Mouse (Mus musculus) limb, embryonic 14.5 days (tissue): ENCODE results near the gene Pknox1. TPM values are rescaled to one million over a fixed set of nuclear protein-coding genes. Genes with fewer than 3 reads are reported as not detected.

ENCODE experiments used
- ATAC-seq: fragments of 200-750 bp; cut with Nextera tagmentation; 2 replicates; pipeline ENCODE4 v1.8.0; 2017; ENCODE audit warnings: low read depth, moderate number of reproducible peaks, moderate TSS enrichment; ENCODE audit not compliant: low FRiP score
- DNase-seq: peaks from one replicate; pipeline ENCODE4 v3.0.0-alpha.2; 2015; ENCODE audit warnings: low spot score
- H3K27ac ChIP-seq: fragments of 300-500 bp; sonication (generic); replicated peaks from 2 replicates; pipeline ENCODE4 v1.5.1; 2014; ENCODE audit warnings: low read depth, mild to moderate bottlenecking, low read length, moderate library complexity, mixed read lengths
- H3K27me3 ChIP-seq: fragments of 300-500 bp; sonication (generic); 2 replicates; pipeline ENCODE4 v1.6.1; 2014; ENCODE audit warnings: low read length, mixed read lengths; ENCODE audit not compliant: control insufficient read depth, insufficient read depth
- H3K36me3 ChIP-seq: fragments of 300-500 bp; sonication (generic); 2 replicates; pipeline ENCODE4 v1.6.1; 2014; ENCODE audit warnings: mild to moderate bottlenecking, low read length, moderate library complexity, mixed read lengths; ENCODE audit not compliant: control insufficient read depth, insufficient read depth
- H3K4me1 ChIP-seq: fragments of 300-500 bp; sonication (generic); 2 replicates; pipeline ENCODE4 v1.6.1; 2014; ENCODE audit warnings: antibody characterized with exemption, low read length, mixed read lengths; ENCODE audit not compliant: control insufficient read depth, insufficient read depth
- H3K4me2 ChIP-seq: fragments of 300-500 bp; sonication (generic); replicated peaks from 2 replicates; pipeline ENCODE4 v1.6.1; 2014; ENCODE audit warnings: low read depth, mild to moderate bottlenecking, low read length, moderate library complexity; ENCODE audit not compliant: severe bottlenecking
- H3K4me3 ChIP-seq: fragments of 300-500 bp; sonication (generic); replicated peaks from 2 replicates; pipeline ENCODE4 v1.5.1; 2014; ENCODE audit warnings: low read length
- H3K9ac ChIP-seq: fragments of 300-500 bp; sonication (generic); 2 replicates; pipeline ENCODE4 v1.6.1; 2014; ENCODE audit warnings: mild to moderate bottlenecking, low read depth, low read length, moderate library complexity; ENCODE audit not compliant: severe bottlenecking
- H3K9me3 ChIP-seq: fragments of 300-500 bp; sonication (generic); 2 replicates; pipeline ENCODE4 v1.6.1; 2016; ENCODE audit warnings: low read length; ENCODE audit not compliant: control insufficient read depth
- POLR2A ChIP-seq: fragments of 200-500 bp; IDR thresholded peaks from 2 replicates; pipeline ENCODE4 v1.8.0; 2012; ENCODE audit warnings: inconsistent platforms, mild to moderate bottlenecking, moderate library complexity, borderline replicate concordance; ENCODE audit not compliant: insufficient read depth, insufficient read length; ENCODE audit errors: extremely low read depth
- WGBS: fragments of 180-500 bp; shearing (Covaris S2); extraction: QIAGEN DNeasy Blood & Tissue Kit; methylation state at CpG from one replicate; pipeline ENCODE4 v1.1.7; 2014; 5-methylcytosine and 5-hydroxymethylcytosine counted together
- polyA plus RNA-seq, 2 experiments: library from polyadenylated mRNA; depleted of rRNA in 1 of 2; stranded (reverse) in 1 of 2; unstranded in 1 of 2; fragments of >200 nt; fragmentation: Nextera tagmentation in 1 of 2; extraction: Ambion mirVana in 1 of 2; gene quantifications; 2 replicates each; pipeline versions ENCODE4 v1.2.1 to v1.2.3; 2012 to 2014

The Pknox1 gene
- polyA plus RNA-seq, 2 experiments: 30.1 to 35.8 TPM

DNA sequence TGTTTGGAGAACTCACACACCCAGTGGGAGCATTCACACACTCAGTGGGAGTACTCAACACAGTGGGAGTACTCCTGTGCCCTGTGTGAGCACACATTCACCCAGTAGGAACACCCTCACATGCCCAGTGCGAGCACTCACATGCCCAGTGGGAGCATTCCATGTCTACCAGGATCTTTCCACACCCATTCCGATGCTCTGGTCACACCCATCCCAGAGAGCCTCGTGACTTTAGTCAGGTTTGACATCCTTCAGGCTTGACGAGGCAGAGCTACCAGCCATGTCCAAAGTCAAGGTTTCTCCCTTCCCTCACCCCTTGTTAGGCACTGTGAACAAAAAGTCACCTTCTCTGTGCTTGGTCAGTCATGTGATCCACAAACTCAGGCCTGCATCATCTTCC lies 29.2 kb upstream of the Pknox1 start:
- WGBS: 60% methylated on average over 4 of the region's 4 CpGs
- TF ChIP-seq POLR2A: no peak
- ATAC-seq: no peak

GRCm38 (mm10) chr17:31535871-31536629 lies 28.5 kb upstream of the Pknox1 start:
- DNase-seq (peak; percentile 78), ATAC-seq (peak; percentile 63)
- WGBS: 32% methylated on average over 8 of the region's 8 CpGs
- H3K27me3 ChIP-seq: no peaks in the 10 kb centered on the region
- H3K4me3 ChIP-seq: no peak overlapping the region
- H3K9ac ChIP-seq: no peak overlapping the region
- peak overlapping the region; percentile 9 for H3K27ac ChIP-seq
- peaks cover 10% of the 10 kb centered on the region for H3K36me3 ChIP-seq
- H3K9me3 ChIP-seq: no peaks in the 10 kb centered on the region
- no peak overlapping the region for H3K4me2 ChIP-seq
- peaks cover 16% of the 10 kb centered on the region for H3K4me1 ChIP-seq
- no peak for TF ChIP-seq POLR2A

More for the DNA sequence above, 29.2 kb upstream of the Pknox1 start:
- peaks cover 15% of the 10 kb centered on the region for H3K36me3 ChIP-seq
- H3K4me1 ChIP-seq: peaks cover 12% of the 10 kb centered on the region
- DNase-seq: no peak
- no peak overlapping the region for H3K9ac ChIP-seq
- H3K4me2 ChIP-seq: no peak overlapping the region
- peak overlapping the region; percentile 9 for H3K27ac ChIP-seq
- no peaks in the 10 kb centered on the region for H3K27me3 ChIP-seq
- no peak overlapping the region for H3K4me3 ChIP-seq
- no peaks in the 10 kb centered on the region for H3K9me3 ChIP-seq

DNA sequence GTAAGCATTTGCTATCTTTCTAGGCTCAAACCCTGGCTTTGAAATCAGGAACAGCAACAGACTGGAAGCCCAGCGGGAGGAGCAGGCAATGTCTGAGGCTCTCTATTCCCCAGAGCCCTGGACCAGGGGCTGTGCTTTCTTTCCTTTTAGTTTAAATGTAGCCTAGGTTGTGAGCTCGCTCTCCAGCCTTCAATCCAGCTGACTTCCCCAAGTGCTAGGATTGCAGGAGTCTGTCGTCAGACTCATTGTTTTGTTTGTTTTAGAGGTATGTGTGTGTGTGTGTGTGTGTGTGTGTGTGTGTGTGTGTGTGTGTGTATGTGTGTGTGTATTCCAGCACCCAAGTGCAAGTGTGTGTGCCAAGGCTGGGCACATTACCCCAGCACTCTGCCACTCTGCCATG lies 24.4 kb upstream of the Pknox1 start:
- peaks cover 26% of the 10 kb centered on the region for H3K4me1 ChIP-seq
- no peak for TF ChIP-seq POLR2A
- no peaks in the 10 kb centered on the region for H3K9me3 ChIP-seq
- ATAC-seq: no peak
- H3K4me3 ChIP-seq: no peak overlapping the region
- H3K27ac ChIP-seq: peak overlapping the region; percentile 63
- no peak overlapping the region for H3K4me2 ChIP-seq
- H3K36me3 ChIP-seq: no peaks in the 10 kb centered on the region
- 61% methylated on average over 3 of the region's 3 CpGs for WGBS
- H3K27me3 ChIP-seq: no peaks in the 10 kb centered on the region
- no peak overlapping the region for H3K9ac ChIP-seq
- DNase-seq: no peak

DNA sequence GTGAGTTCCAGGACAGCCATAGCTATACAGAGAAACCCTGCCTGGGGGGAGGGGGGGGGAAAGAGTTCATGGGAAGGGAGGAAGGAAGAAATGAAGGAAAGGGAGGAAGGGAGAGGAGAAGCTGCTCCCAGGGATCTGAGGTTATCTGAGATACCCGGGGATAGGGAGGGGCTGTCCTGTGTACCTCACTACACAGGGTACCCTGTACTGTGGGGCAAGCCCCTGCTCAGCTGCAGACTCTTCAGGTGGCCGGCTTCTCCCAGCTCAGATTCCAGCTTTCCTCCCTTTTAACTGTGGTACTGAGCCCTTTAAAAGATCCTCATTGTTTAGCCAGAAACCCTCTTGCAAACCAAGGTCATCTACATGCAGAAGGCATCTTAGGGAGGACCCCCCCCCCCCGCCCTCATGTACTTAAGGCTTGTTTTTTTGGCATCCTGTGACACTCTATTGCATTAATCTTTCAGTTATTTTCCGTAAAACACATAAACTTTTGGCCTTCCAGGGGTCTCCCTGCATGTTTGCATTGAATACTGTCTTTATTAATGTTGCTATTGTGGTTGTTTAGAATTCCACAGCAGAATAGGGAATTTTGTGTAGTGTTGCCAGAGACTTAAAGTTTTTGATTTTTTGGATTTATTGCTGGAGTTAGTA lies 23.6 kb upstream of the Pknox1 start:
- Histone ChIP-seq H3K4me3 (no peak overlapping the region), H3K36me3 (no peaks in the 10 kb centered on the region), H3K27me3 (no peaks in the 10 kb centered on the region), H3K9ac (no peak overlapping the region; the same call in 1 of the 2 replicates), H3K9me3 (no peaks in the 10 kb centered on the region), H3K4me1 (peaks cover 19% of the 10 kb centered on the region), H3K4me2 (no peak overlapping the region), H3K27ac (peak overlapping the region; percentile 63)
- peak; percentile 72 for ATAC-seq
- no peak for TF ChIP-seq POLR2A
- WGBS: 19% methylated on average over 4 of the region's 4 CpGs
- DNase-seq: no peak

DNA sequence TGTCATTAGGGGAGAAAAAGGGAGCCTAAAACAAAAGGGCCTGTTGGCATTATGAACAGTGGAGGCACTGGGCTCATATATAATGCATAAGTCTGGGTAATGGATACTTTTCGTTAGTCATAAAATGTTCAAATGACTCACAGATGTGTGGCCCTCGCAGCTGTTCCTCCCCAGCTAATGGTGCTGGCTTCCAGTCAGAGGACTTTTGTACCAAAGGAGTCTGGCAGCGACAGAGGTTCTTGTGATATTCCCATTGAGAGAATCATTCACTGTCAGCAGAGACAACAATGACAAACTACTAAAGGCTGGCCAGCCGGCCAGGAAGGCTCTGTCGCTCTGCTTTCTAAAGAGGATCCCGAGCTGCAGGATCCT lies 23.1 kb upstream of the Pknox1 start:
- H3K4me1 ChIP-seq: peaks cover 17% of the 10 kb centered on the region
- H3K9ac ChIP-seq: no peak overlapping the region
- H3K9me3 ChIP-seq: no peaks in the 10 kb centered on the region
- peak; percentile 84 for DNase-seq
- no peaks in the 10 kb centered on the region for H3K27me3 ChIP-seq
- ATAC-seq: peak; percentile 88
- 26% methylated on average over 6 of the region's 6 CpGs for WGBS
- H3K36me3 ChIP-seq: no peaks in the 10 kb centered on the region
- H3K4me2 ChIP-seq: no peak overlapping the region
- no peak overlapping the region for H3K4me3 ChIP-seq
- H3K27ac ChIP-seq: peak overlapping the region; percentile 63
- TF ChIP-seq POLR2A: no peak
